Mouse (Mus musculus) embryo, embryonic 10.5 days (tissue): ENCODE measurements around the gene Nasp.
"Not testable (repeated sequence)": the region's sequence is repeated elsewhere in the genome, so short reads cannot be mapped to it uniquely, and the experiment has no call there.

Source experiments
- DNase-seq: peaks from one replicate; pipeline ENCODE4 v3.0.0-alpha.2; 2015; ENCODE audit warnings: low spot score

Nasp gene

DNA sequence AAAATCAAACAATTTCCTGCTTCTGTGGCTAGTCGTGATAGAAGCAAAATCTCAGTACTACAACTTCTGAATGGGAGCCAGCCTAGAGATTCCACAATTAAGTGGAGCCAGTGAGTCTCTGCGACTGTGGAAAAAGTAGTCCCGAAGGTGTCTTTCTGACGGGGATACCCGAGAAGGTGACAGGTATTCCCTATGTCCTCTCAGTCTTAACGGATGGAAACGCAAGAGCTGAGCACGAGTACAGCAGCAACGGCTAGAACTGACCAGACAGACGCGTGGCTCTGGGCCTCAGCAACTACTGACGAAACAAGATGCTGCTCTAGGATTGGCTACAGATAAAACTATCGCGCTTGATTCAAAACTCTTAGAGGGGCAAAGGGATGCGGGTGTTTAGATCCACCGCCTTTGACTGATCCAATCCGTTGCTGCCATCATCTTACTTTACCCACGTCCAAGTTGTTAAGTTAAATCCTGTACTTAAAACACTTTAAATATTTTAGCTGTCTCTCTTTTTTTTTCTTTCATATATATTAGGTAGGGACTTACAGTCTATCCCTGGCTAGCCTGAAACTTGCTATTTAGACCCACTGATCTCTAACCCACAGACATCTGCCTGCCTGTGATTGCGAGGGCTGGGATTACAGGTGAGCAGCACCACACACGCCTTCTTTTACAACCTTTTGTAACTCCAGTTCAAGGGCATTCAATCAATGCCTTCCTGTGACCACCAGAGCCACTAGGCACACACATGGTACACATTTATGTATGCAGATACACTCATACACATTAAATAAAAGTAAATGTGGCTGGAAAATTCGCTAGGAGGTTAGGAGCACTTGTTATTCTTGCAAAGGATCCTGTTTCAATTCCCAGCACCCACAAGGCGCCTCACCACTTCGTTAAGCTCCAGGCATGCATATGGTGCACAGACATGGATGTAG lies at the start of gene Nasp:
Nasp (minus strand) TSS at position 220 of the 941 bp plus-strand sequence.
- peak; percentile 95 for DNase-seq

DNA sequence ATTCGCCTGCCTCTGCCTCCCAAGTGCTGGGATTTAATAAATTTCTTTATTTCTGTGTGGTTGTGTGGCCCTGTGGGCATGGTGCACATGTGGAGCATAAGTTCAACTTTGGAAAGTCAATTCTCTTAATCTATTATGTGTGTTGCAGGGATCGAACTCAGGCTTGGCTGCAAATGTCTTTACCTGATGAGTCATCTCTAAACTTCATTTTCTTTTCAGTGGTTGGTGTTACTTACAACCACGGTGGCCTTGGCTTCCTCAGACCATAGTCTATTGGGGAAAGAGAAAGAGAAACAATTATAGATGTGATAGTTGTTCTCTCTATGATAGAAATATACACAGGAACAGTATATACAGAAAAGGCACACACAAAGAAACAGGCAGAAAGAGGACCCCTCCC lies 48.3 kb upstream of the Nasp start:
- no peak for DNase-seq

DNA sequence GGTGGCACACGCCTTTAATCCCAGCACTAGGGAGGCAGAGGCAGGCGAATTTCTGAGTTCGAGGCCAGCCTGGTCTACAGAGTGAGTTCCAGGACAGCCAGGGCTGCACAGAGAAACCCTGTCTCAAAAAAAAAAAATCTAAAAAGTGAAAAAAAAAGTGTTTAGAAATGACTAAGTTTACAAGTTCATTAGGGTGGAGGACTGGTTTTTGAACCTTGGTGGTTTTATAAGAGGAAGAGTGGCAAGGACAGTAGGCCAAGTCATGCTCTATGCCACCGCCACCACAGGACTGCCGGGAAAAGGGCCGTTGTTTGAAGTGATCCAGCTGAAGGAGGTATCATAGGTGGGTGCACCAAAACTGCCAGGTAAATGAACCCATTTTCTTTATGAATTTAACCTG lies 47.0 kb upstream of the Nasp start:
- DNase-seq = not testable (repeated sequence)

DNA sequence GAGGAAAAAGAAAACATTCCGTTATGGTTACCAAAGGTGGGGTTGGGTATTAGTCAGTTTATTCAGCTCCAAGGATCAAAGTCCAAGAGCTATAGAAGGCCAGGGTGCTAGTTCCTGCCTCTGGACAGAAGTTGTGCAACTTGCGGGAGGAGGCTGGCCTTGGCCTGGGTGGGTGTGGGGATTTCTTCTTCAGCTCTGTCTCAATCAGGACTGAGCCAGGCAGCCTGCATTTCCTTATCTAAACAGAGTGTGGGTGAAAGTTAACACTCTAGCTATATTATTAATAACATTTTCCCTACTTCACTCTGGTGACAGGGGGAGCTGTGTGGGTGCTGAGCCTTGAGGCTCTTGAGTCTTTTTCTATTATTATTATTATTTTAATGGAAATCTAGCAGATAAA lies 45.0 kb upstream of the Nasp start:
- no peak for DNase-seq

DNA sequence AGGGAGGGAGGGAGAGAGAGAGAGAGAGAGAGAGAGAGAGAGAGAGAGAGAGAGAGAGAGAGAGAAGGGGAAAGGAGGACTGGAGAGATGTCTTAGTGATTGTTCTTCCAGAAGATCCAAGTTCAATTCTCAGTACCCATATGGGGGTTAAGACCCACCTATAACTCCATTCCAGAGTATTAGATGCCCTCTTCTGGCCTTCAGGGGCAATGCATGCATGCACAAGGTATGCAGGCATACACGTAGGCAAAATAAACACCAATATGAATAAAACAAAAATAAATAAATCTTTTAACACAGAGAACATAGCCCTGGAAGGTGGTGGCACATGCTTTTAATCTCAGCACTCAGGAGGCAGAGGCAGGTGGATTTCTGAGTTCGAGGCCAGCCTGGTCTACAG lies 41.5 kb upstream of the Nasp start:
- peak; percentile 14 for DNase-seq

DNA sequence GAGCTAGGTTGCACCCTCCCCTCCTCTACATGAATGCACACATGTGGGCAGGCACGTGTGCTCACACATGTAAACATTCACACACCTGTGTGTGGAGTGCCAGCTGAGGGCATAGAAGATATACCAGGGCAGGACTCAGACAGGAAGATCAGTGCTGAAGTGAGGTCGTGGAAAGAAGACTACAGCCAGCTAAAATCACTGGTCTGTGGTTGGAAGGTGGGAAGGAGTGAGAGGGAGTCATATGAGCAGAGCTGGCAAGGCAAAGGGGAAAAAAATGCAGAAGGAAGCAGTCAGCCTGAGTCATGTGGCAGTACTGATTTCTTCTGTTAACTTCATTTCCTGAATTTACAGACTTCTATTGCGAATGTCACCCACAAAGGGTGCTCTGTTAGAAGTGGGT lies 40.4 kb upstream of the Nasp start:
- no peak for DNase-seq

DNA sequence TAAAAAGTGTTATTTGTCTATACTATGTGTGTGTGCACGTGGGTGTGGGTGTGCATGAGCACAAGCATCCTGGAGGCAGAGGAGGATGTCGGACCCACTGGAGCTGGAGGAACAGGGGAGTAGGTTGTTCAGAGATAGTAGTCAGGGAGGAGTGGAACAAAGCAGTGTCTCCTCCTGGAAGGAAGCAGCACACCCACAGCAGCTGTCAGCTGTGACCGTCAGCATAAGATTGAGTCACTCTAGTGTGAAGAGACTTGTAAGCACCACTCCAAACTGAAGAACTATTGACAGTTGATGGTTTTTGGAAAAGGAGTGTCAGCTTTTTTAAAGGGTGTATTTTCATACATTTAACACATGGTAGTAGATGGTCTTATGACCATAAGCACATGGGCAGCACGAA lies 38.9 kb upstream of the Nasp start:
- DNase-seq = no peak

DNA sequence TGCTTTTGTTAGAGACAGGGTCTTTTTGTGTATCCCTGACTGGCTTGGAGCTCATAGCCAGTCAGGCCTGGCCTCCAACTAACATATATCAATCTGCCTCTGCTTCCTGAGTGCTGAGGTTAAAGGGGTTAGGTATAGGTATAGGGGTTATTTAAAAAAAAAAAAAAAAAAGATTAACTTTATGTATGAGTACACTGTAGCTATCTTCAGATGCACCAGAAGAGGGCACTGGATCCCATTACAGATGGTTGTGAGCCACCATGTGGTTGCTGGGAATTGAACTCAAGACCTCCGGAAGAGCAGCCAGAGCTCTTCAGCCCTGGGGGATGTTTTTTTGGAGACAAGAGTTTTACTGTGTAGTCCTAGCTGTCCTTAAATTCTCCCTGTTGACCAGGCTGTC lies 34.3 kb upstream of the Nasp start:
- DNase-seq = no peak

DNA sequence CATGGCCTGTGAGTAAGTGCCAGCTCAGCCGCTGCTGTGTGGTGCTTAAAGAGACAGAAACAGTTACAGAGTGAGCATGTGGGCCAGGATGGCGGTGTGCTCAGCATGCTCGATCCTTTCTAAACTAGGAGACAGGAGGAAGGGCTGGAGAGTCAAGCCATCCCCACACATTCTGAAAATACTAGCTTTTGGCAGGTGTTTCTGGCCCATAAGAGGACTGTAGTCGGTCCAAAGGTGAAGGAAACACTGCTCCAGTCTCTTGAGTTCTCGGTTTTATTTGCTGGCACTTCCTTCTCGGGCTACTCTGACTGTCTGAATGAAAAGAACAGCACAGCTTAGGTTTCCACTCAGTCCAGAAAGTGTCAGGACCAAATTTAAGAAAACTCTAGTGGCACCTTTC lies 33.1 kb upstream of the Nasp start:
- no peak for DNase-seq

DNA sequence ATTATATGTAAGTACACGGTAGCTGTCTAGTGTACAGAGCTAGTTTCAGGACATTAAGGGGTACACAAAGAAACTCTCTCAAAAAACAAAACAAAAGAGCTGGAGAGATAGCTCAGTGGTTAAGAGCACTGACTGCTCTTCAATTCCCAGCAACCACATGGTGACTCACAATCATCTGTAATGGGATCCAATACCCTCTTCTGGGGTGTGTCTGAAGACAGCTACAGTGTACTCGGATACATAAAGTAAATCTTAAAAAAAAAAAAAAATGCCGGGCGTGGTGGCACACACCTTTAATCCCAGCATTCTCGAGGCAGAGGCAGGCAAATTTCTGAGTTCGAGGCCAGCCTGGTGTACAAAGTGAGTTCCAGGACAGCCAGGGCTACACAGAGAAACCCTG lies 32.2 kb upstream of the Nasp start:
- not testable (repeated sequence) for DNase-seq

DNA sequence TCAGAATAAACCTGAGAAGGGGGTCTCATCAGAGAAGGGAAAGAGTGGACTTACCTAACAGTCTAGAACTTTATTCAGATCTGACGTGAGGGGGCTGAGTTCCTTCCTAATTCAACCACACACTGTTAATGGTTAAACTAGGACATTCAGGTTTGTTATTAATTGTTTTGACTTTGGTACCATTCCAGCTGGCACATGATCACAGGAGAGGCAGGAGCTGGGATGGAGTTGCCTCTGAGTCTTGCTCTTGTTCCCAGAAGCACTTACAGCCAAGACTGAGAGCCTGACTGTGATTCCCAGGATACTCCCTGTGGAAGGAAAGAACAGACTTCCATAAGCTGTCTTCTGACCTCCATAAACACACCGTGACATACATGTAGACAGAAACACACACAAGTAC lies 31.7 kb upstream of the Nasp start:
- DNase-seq = no peak

DNA sequence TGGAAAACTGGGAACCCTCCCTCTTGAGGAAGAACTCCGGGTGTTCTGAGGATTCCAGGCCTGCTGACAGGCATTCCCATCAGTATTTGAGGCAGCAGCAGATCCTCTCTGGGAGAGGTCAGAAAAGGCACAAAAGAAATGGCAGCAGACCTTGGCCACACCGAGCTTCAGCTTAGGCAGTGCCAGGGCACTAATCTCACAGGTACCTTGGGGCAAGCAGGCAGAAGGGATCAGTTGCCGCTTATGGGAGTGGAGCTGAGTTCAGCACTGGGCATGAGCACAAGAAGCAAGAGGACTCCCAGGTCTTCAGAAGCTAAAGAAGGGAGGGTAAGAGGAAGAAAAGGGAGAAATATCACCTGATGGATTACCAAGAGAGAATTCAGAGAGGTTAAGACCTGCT lies 30.2 kb upstream of the Nasp start:
- DNase-seq = no peak

DNA sequence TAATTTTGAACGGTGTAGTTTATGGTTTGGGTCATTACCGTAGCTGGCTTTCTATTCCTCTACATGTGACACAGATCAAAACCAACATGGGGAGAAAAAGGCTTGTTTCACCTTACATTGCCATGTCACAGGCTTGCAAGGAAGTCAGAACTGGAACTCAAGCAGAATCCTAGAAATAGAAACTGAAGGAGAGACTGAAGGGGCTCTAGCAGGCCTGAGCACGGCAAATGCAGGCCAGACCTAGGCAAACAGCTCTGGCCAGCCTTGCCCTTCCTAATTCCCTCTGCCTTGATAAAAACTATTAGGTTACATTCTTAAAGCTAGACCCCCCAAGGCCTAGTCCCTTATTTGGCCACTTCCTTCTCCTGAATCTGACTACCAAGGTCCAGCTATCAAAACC lies 27.9 kb upstream of the Nasp start:
- no peak for DNase-seq

DNA sequence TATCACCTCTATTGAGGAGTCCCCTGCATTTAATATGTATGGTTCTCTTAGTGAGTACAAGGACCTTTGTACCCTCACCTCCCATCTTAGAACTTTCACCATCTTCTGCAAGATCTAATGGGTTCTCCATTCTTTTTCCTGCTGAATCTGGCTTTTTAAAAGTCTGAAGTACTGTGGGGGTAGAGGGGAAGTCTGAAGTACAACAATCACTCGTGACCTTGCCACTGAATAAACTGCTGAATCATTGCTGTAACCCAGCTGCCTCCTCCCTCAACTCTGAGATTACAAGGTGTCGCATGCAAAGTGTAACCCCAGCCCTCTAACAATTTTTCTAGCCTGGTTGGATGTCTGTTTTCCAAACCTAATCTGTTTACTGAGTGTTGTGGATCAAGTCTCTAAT lies 27.4 kb upstream of the Nasp start:
- no peak for DNase-seq

DNA sequence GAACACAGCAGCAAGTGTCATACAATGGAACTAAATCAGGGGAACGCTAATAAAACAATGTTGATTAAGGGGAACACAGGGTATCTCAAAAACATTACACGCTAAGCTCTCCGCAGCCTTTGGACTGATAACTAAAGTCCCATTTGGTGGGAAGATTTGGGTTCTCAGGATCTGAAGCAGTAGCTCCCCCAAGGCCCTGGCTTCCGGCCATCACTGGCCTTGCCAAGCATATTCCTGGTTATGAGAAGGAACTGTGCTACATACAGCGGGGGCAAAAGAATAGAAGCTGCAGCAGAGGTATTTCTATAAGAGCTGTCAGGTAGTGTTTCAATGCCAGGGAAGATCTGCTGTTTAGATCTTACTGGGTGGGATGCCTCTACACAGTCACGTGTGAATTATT lies 25.5 kb upstream of the Nasp start:
- DNase-seq = no peak

DNA sequence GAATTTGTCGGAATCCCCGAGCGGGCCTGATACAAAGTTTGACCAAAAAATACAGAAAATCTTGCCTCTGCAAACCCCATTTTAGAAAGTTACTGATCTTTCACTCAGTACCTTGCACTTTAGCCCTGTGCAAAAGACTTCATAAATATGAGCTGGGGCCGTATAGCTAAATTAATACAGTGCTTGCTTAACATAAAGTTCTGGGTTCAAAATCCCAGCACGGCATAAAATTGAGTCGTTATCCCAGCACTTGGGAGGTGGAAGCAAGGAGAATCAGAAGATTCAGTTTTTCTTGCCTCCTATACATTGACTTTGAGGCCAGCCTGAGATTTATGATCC lies 24.0 kb upstream of the Nasp start:
- DNase-seq = no peak

DNA sequence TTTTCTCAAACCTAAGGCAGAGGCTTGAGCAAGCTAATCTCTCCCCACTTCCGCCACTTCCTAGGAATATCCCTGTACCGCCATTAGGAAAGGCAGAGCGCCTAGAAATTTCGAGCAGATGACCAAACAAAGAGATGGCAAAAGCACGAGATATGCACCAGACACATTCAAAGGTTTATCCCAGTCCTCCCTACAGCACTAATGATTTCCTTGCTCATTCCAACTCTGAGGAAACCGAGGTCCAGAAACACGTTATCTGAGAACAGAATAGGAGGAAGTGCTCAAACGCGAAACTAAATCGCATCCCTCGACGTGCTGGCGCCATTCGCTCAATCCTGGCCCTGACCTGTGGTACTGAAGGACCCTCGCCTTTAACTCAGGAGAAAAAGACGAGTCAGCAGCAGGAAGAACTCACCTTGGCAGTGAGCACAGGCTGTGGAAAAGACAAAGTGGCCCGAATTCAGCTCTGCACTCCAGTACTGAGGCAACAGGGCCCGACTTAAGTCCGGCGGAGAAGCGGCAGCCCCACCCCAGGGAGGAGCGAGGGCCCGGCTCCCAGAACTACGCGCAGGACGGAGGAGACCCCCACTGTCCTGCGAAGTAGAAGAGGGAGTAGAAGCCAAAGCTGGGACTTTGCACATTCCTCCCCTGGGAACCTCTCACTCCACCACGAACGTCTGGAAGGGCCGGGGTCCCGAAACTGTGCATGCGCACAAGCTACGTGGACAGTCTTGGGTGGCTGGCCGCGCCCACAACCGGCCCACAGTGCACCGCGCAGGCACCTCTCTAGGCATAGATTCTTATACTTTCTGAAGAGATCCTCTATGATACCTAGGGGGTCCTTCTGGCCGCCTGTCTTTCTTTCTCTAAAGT lies 23.4 kb upstream of the Nasp start, which contains the start of gene Akr1a1:
Akr1a1 (minus strand) TSS at position 757 of the 873 bp plus-strand sequence.
- DNase-seq = peak; percentile 96

DNA sequence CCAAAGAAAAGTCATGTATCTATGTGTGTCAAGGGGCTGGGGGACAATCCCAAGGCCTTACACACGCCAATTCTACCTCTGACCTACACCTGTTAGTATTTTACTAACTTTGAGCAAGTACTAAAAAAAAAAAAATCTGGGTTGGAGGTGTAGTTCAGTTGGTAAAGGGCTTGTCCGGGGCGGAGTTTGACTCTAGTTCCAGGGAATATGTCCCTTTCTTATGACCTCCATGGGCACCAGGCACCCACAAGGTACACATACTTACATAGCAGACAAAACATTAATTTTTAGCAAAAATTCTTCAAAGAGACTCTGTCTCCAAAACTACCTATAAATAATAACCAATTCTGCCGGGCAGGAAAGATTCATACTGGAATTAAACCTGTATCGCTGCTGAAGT lies 22.6 kb upstream of the Nasp start:
- DNase-seq = no peak

DNA sequence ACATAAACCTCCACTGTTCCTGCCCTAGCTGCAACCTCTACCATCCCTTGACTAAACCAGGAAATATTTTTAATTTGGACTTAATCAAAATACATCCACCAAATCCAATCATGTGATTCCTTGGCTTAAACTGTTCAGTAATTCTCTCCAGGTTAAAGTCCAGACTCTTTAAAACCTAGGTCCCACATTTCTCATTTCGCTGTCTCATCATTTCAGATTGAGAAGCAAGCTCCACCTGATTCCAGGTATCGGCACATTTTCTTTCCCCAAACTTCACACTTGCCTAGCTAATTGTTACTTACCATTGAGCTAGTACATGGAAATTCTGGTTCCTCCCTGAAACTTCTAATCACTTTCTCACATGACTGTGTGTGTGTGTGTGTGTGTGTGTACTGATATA lies 21.7 kb upstream of the Nasp start:
- no peak for DNase-seq

DNA sequence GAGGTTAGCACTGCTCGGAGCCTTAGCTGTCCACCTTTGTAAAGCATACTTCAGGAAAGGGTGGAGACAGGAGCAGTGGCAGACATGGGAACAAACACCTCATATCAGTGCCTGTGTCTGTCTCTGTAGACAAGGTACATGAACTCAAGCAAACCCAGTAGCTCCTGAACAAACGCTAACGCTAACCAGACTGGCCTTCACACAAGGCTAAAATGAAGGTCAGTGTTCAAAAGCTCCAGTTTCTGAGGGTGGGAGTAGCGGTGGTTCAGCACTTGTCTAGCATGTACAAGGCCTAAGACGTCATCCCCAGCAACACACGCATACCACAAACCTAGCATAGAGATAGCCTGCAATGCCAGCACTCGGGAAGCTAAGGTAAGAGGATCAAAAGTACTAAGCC lies 17.9 kb upstream of the Nasp start:
- no peak for DNase-seq

DNA sequence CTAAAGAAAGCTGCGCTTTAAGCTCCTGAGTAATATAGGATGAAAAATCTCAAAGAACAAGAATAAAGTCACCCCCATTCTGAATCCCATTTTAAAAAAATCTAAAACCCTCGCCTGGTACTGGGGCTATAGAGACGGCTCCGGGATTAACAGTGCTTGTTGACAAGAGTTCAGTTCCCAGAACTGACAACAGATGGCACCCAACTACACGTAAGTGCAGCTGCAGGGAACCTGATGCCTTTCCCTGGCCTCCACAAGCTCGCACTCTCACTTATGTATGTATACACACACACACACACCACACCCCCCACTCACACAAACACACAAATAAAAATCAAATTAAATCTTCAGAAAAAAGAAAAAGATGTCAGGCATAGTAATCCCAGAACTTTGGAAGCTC lies 16.6 kb upstream of the Nasp start:
- DNase-seq = peak; percentile 59

DNA sequence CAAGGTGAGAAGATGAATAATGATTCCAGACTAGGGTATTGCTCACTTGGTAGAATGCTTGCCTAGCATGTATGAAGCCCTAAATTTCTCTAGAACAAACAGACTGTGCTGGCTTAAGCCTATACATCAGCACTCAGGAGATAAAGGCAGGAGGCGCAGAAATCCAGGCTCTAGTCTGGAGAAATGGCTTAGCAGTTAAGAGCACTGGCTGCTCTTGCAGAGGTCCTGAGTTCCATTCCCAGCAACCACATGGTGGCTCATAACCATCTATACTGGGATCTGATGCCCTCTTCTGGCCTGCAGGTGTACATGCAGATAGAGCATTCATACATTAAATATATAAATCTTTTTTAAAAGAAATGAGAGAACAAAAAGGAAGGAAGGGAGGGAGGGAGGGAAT lies 14.3 kb upstream of the Nasp start:
- no peak for DNase-seq

DNA sequence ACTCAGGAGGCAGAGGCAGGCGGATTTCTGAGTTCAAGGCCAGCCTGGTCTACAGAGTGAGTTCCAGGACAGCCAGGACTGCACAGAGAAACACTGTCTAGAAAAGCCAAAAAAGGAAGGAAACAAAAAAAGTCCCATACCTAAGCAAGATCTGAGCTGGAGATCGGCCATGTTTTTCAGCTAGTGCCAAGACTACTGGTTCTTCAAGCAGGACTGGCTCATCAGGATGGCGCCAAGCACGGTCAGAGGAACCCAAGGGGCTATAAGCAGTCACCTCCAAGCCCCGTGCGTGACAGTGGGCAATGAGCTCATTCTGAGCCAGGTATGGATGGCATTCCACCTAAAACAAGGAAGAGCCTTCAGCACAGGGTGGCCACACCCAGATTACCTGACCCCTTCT lies 11.1 kb upstream of the Nasp start:
- no peak for DNase-seq
